Mouse (Mus musculus): ENCODE data around the gene Ssh2.
"Not testable (repeated sequence)": the region's sequence is repeated elsewhere in the genome, so short reads cannot be mapped to it uniquely, and the experiment has no call there.

Ssh2 gene

DNA sequence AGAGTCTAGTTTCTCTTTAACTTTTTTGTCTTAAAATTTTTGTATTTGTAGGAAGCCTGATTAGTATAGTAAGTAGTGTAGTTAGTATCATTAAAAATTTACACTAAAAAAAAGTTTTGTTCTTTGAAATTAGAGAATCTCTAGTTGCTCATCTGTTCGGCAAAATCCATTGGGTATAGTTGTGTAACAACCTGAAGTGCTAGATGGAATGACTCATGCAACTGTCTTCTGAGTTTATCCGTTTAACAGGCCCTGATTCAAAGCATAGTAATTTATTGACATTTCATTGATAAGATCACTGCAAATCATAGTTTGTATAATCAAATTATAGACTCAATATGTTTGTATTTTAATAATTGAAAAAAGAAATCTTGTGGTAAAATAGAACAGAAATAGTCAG is 14.7 kb downstream of the Ssh2 start:
- no peak for DNase-seq (ENCODE audit: low spot score)

- DNase-seq (ENCODE audit: low spot score), result no peak
Measured at GRCm38 (mm10) chr11:77231514-77231913, 15.4 kb downstream of the Ssh2 start.

- no peak for DNase-seq (ENCODE audit: low spot score)
Measured at GRCm38 (mm10) chr11:77235267-77235666, 19.2 kb downstream of the Ssh2 start.

GRCm38 (mm10) chr11:77239658-77240345 is 23.7 kb downstream of the Ssh2 start:
- DNase-seq (ENCODE audit: low spot score), result no peak

DNA sequence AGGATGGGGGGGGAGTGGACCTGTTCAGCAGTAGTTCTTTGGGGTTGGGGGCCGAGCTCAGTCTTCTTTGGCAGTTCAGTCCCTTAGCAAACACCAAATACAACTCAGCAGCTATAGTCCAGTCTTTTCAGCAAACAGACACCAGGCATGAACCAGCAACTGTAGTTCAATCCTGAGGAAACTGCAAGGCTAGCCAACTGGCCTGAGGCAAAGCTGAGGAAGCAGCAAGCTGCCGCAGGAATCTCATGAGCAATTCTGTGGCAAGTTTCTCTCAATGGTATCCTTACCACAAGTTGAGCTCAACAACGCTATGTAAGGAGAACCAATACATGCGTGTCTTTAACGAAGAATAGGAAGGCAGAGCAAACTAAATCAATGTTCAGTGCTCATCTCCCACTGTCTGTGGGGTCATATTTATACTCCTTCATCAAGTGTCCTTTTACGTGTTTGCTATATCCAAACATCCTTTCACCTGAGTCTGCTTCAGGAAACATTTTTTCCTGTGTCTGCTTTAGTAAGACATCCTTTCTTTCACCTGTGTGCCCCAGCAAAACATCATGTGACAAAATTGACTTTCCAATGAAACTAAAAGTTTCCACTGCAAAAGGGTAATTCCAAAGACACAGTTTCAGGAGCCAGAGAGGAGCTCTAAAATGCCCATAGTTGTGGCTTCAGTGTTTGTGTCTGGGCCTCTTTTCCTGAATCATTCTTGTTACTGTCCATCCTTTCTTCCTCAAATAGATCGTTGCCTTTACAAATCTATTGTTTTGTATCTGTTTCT is 24.6 kb downstream of the Ssh2 start:
- no peak for DNase-seq (ENCODE audit: low spot score)

- DNase-seq (ENCODE audit: low spot score), result no peak
Measured at GRCm38 (mm10) chr11:77242912-77243311, 26.8 kb downstream of the Ssh2 start.

DNA sequence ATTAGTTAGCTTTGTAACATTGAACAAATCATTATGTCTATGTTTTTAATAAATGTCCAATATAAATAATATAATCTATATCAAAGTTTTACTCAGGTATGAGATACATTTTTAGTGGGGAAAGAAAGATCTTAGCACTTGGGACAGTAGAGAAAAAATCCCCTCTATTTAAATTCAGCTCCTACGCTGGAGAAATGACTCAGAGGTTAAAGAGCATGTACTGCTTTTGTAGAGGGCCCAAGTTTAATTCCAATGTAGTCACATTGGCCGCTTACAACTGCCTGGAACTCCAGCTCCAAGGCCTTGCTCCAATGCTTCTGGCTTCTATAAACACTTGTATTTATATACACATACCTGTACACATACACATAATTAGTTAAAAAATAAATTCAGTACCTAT is 36.7 kb downstream of the Ssh2 start:
- no peak for DNase-seq (ENCODE audit: low spot score)

- no peak for DNase-seq (ENCODE audit: low spot score)
Measured at GRCm38 (mm10) chr11:77259441-77259840, 43.4 kb downstream of the Ssh2 start.

DNA sequence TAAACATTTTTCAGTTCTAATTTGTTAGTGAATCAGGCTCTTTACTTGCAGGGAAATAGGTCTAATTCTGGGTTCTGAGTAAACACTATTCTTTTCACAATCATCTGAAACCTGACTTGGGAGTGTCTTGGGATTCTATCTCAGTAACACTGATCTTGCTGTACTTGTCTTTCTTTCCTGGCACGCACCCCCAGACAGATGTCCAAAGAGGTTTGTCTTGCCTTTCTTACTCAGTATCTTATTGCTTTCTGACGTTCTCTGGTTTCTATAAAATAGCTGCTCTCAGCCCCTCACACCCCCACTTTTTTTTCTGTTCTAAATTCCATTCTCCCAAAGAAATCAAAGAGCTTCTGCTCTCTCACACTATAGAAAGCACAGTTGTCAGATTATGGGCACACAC is 51.3 kb downstream of the Ssh2 start:
- no peak for DNase-seq (ENCODE audit: low spot score)

- DNase-seq (ENCODE audit: low spot score), result no peak
Measured at GRCm38 (mm10) chr11:77276000-77276399, 59.9 kb downstream of the Ssh2 start.

DNA sequence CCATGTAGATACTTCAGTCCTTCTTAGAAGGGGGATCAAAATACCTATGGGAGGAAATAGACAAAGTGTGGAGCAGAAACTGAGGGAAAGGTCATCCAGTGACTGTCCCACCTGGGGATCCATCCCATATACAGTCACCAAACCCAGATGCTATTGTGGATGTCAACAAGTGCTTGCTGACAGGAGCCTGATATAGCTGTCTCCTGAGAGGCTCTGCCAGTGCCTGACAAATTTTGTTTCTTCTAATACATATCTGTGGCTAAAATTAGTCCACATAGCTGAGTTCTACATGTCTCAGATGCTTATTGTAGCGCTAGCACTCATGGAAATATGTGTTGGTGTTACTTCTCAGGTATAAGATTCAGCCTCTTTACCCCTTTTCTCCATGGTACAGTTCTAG is 62.5 kb downstream of the Ssh2 start:
- not testable (repeated sequence) for DNase-seq (ENCODE audit: low spot score)

DNA sequence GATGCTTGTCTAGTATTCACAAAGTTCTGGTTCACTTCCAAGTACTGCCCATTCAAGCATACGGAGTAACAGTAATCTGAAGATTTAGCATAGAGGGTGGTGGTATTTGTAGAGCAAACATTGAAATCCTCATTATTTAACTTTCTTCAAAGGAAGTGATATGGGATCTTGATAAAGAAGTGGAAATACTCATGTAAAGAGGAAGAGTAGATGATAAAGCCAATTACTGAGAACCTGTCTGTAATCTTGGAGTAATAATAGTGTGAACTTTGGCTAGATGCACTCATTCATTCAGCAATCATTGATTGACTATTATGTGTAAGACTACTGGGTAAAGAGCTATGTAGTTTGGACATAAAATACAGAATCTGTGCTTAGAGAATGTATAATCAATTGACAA is 64.1 kb downstream of the Ssh2 start:
- DNase-seq (ENCODE audit: low spot score), result no peak

GRCm38 (mm10) chr11:77291447-77291846 is 75.4 kb downstream of the Ssh2 start:
- DNase-seq (ENCODE audit: low spot score), result no peak

DNA sequence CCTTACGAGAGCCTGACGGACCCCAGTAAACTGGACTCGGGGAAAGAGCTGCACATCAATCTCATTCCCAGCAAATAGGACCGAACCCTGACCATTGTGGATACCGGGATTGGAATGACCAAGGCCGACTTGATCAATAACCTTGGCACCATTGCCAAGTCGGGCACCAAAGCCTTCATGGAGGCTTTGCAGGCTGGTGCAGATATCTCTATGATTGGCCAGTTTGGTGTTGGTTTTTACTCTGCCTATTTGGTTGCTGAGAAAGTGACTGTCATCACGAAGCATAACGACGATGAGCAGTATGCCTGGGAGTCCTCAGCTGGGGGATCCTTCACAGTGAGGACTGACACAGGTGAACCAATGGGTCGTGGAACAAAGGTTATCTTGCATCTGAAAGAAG is 77.6 kb downstream of the Ssh2 start:
- DNase-seq (ENCODE audit: low spot score), result not testable (repeated sequence)

- no peak for DNase-seq (ENCODE audit: low spot score)
Measured at GRCm38 (mm10) chr11:77297246-77297645, 81.2 kb downstream of the Ssh2 start.

GRCm38 (mm10) chr11:77307205-77307604 is 91.1 kb downstream of the Ssh2 start:
- no peak for DNase-seq (ENCODE audit: low spot score)

- no peak for DNase-seq (ENCODE audit: low spot score)
Measured at GRCm38 (mm10) chr11:77308533-77308932, 92.4 kb downstream of the Ssh2 start.

- DNase-seq (ENCODE audit: low spot score), result no peak
Measured at GRCm38 (mm10) chr11:77317721-77318477, 101.8 kb downstream of the Ssh2 start.

GRCm38 (mm10) chr11:77318478-77319118 is 102.5 kb downstream of the Ssh2 start:
- DNase-seq (ENCODE audit: low spot score), result no peak

GRCm38 (mm10) chr11:77321214-77321613 is 105.1 kb downstream of the Ssh2 start:
- no peak for DNase-seq (ENCODE audit: low spot score)

GRCm38 (mm10) chr11:77330529-77330928 is 114.4 kb downstream of the Ssh2 start:
- DNase-seq (ENCODE audit: low spot score), result no peak

DNA sequence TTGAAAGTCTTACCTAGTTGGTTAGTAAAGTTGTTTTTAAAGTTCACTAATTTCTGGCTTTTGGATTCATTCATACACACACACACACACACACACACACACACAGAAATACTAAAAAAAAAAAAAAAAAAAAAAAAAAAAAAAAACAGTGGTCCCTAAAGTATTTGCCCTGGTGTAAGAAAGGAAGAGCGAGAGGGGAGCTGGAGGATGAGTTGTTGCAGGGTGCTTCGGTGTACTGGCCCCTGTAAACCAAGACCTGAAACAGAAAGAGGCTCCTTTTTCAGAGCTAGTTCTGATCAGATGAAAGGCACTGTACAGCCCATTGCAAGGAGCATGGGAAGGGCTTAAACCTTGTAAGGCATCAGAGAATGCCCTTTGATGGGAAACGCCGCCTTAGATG is 131.2 kb downstream of the Ssh2 start:
- DNase-seq (ENCODE audit: low spot score), result no peak

Data from urinary bladder, postnatal 10 days (tissue).